Mouse (Mus musculus) spleen, adult 2 months (tissue): ENCODE results near the gene Zdhhc1.

ENCODE experiments used
- CTCF ChIP-seq: fragments of 200-500 bp; IDR thresholded peaks from 2 replicates; pipeline ENCODE4 v1.5.1; 2011; ENCODE audit warnings: mild to moderate bottlenecking, inconsistent platforms; ENCODE audit not compliant: insufficient read depth, insufficient read length, insufficient replicate concordance; ENCODE audit errors: extremely low read depth
- POLR2A ChIP-seq: fragments of 200-500 bp; IDR thresholded peaks from 2 replicates; pipeline ENCODE4 v1.6.1; 2011; ENCODE audit warnings: low read depth, low read length, inconsistent platforms

DNA sequence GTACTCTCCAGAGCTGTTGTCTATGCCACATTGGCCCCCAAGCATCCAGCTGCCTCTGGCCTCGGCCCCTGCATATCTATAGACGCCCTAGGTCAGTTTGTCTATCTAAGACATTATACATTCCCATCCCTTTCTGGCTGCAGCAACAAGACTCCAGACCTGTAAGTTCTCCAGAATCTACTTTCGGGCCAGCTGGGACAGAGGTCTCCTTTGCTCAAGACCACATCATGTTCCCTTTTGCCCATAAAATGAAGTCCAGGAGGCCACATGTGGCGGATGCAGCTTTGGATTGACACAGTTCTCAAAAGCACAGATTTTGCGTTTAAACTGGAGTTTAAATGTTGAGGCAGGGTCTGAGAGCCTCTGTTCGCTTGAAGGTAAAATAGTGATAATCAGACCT lies 17.5 kb upstream of the Zdhhc1 start:
- TF ChIP-seq CTCF = no peak
- no peak for TF ChIP-seq POLR2A
